Mouse (Mus musculus): ENCODE data around the gene Gm3952. TPM values are rescaled to one million over a fixed set of nuclear protein-coding genes. Genes with fewer than 3 reads are reported as not detected.

Gm3952 gene
- total RNA-seq (2014; rRNA removed) (not detected in 2 replicates), polyA plus RNA-seq (2015; fragmentation: Nextera tagmentation; extraction: Ambion mirVana) (not detected in 2 replicates)

DNA sequence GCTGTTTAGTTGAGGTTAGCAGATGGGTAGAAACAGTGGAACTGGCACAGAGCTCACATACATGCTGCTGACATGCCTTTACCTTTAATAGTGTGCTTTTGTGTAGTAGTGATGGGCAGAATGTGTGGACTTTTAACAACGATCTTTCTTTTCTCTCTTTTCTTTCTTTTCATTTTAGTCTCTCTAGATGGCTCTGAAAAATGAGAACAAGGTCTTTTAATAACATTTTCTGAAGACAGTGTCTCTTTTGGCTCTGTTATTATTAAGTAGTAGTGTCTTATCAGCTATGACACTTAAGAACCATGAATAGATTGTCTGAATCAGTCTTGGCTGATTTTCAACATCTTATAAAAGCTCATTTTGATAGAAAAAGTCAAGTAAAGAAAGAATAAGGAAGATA lies at the start of gene Gm3952:
Gm3952 (minus strand) TSS at position 101 of the 400 bp plus-strand sequence.
- DNase-seq (ENCODE audit: low spot score), result no peak
- Histone ChIP-seq H3K4me1 (ENCODE audit: insufficient read depth, low read length) (no peaks in the 10 kb centered on the region), H3K4me3 (ENCODE audit: low read depth, low read length) (no peak within 1 kb of the TSS), H3K36me3 (ENCODE audit: insufficient read depth, low read length) (no peaks in the 10 kb centered on the region), H3K9me3 (ENCODE audit: low read length) (no peaks in the 10 kb centered on the region), H3K27me3 (ENCODE audit: insufficient read depth, low read length) (no peaks in the 10 kb centered on the region), H3K4me2 (ENCODE audit: low read depth, low read length, poor library complexity, severe bottlenecking) (no peak within 1 kb of the TSS), H3K27ac (ENCODE audit: low read depth, low read length) (no peak within 1 kb of the TSS), H3K9ac (replicated peaks; ENCODE audit: low read length, poor library complexity, severe bottlenecking) (no peak within 1 kb of the TSS)
- ATAC-seq (ENCODE audit: low FRiP score), result no peak
- WGBS, result 82% methylated on average over 1 of the region's 1 CpGs
- no peak for TF ChIP-seq CTCF (IDR thresholded peaks at IDR 0.05)

GRCm38 (mm10) chr8:128843749-128844148 lies 45.3 kb upstream of the Gm3952 start:
- Histone ChIP-seq H3K27me3 (ENCODE audit: insufficient read depth, low read length) (no peaks in the 10 kb centered on the region), H3K36me3 (ENCODE audit: insufficient read depth, low read length) (no peaks in the 10 kb centered on the region), H3K27ac (ENCODE audit: low read depth, low read length) (no peak overlapping the region), H3K9ac (replicated peaks; ENCODE audit: low read length, poor library complexity, severe bottlenecking) (no peak overlapping the region), H3K9me3 (ENCODE audit: low read length) (no peaks in the 10 kb centered on the region), H3K4me2 (ENCODE audit: low read depth, low read length, poor library complexity, severe bottlenecking) (no peak overlapping the region), H3K4me3 (ENCODE audit: low read depth, low read length) (no peak overlapping the region), H3K4me1 (ENCODE audit: insufficient read depth, low read length) (no peaks in the 10 kb centered on the region)
- no peak for ATAC-seq (ENCODE audit: low FRiP score)
- no peak for TF ChIP-seq CTCF (IDR thresholded peaks at IDR 0.05)
- WGBS, result 69% methylated on average over 5 of the region's 5 CpGs
- no peak for DNase-seq (ENCODE audit: low spot score)

DNA sequence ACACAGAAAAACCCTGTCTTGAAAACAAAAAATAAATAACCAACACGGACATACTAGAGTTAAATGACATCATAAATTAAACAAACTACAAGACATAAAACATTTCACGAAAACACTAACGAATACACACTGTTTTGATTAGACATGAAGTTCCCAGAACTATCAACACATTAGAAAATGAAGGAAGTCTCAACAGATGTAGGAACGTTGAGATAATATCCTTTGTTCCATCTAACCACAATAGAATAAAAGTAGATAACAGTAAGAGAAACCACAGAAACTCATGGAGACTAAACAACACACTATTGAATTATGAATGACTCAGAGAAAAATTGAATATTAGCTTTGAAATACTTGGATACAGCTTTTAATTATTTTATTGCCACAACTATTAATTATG lies 14.0 kb upstream of the Gm3952 start:
- 86% methylated on average over 4 of the region's 4 CpGs for WGBS
- TF ChIP-seq CTCF (IDR thresholded peaks at IDR 0.05), result no peak

DNA sequence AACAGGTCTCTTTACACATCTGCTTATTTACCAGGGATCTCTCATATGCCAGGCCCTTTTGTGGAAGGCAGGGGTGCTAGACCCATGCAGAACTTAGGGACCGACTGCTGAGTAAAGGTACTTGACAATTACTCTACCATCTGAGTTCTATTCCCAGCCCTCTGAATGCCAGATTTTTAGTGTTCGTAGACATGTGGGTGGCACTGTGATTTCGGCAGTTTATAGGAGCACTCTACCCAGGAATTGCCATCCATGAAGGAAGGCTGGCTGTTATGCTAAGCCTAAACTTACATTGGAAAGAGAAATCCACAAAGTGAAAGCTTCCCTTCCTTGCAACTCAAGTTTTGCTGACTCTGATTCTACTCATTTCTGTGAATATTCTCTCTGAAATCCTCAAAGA lies 62.8 kb downstream of the Gm3952 start:
- Histone ChIP-seq H3K27me3 (ENCODE audit: insufficient read depth, low read length) (no peaks in the 10 kb centered on the region), H3K4me1 (ENCODE audit: insufficient read depth, low read length) (no peaks in the 10 kb centered on the region), H3K27ac (ENCODE audit: low read depth, low read length) (no peak overlapping the region), H3K4me2 (ENCODE audit: low read depth, low read length, poor library complexity, severe bottlenecking) (no peak overlapping the region), H3K9me3 (ENCODE audit: low read length) (no peaks in the 10 kb centered on the region), H3K4me3 (ENCODE audit: low read depth, low read length) (no peak overlapping the region), H3K36me3 (ENCODE audit: insufficient read depth, low read length) (peaks cover 12% of the 10 kb centered on the region; the same call in 1 of the 2 replicates), H3K9ac (replicated peaks; ENCODE audit: low read length, poor library complexity, severe bottlenecking) (no peak overlapping the region)
- 96% methylated on average over 3 of the region's 3 CpGs for WGBS
- no peak for ATAC-seq (ENCODE audit: low FRiP score)
- no peak for TF ChIP-seq CTCF (IDR thresholded peaks at IDR 0.05)
- DNase-seq (ENCODE audit: low spot score), result no peak

More for the DNA sequence above, 14.0 kb upstream of the Gm3952 start:
- H3K4me3 ChIP-seq (ENCODE audit: low read depth, low read length), result no peak overlapping the region
- H3K36me3 ChIP-seq (ENCODE audit: insufficient read depth, low read length), result no peaks in the 10 kb centered on the region
- H3K27ac ChIP-seq (ENCODE audit: low read depth, low read length), result no peak overlapping the region
- no peaks in the 10 kb centered on the region for H3K9me3 ChIP-seq (ENCODE audit: low read length)
- ATAC-seq (ENCODE audit: low FRiP score), result no peak
- DNase-seq (ENCODE audit: low spot score), result no peak
- no peaks in the 10 kb centered on the region for H3K27me3 ChIP-seq (ENCODE audit: insufficient read depth, low read length)
- H3K4me2 ChIP-seq (ENCODE audit: low read depth, low read length, poor library complexity, severe bottlenecking), result no peak overlapping the region
- H3K9ac ChIP-seq (replicated peaks; ENCODE audit: low read length, poor library complexity, severe bottlenecking), result no peak overlapping the region
- H3K4me1 ChIP-seq (ENCODE audit: insufficient read depth, low read length), result no peaks in the 10 kb centered on the region

GRCm38 (mm10) chr8:128734118-128734517 lies 64.4 kb downstream of the Gm3952 start:
- DNase-seq (ENCODE audit: low spot score) (no peak), ATAC-seq (ENCODE audit: low FRiP score) (no peak)
- peaks cover 14% of the 10 kb centered on the region; the same call in 1 of the 2 replicates for H3K36me3 ChIP-seq (ENCODE audit: insufficient read depth, low read length)
- no peak overlapping the region for H3K4me3 ChIP-seq (ENCODE audit: low read depth, low read length)
- no peaks in the 10 kb centered on the region for H3K4me1 ChIP-seq (ENCODE audit: insufficient read depth, low read length)
- no peaks in the 10 kb centered on the region for H3K27me3 ChIP-seq (ENCODE audit: insufficient read depth, low read length)
- no peaks in the 10 kb centered on the region for H3K9me3 ChIP-seq (ENCODE audit: low read length)
- no peak overlapping the region for H3K4me2 ChIP-seq (ENCODE audit: low read depth, low read length, poor library complexity, severe bottlenecking)
- TF ChIP-seq CTCF (IDR thresholded peaks at IDR 0.05), result no peak
- no peak overlapping the region for H3K9ac ChIP-seq (replicated peaks; ENCODE audit: low read length, poor library complexity, severe bottlenecking)
- no peak overlapping the region for H3K27ac ChIP-seq (ENCODE audit: low read depth, low read length)
- 94% methylated on average over 3 of the region's 3 CpGs for WGBS

GRCm38 (mm10) chr8:128732254-128732653 lies 66.2 kb downstream of the Gm3952 start:
- Histone ChIP-seq H3K9ac (replicated peaks; ENCODE audit: low read length, poor library complexity, severe bottlenecking) (no peak overlapping the region), H3K9me3 (ENCODE audit: low read length) (no peaks in the 10 kb centered on the region), H3K36me3 (ENCODE audit: insufficient read depth, low read length) (peaks cover 17% of the 10 kb centered on the region; the same call in 1 of the 2 replicates), H3K27ac (ENCODE audit: low read depth, low read length) (no peak overlapping the region), H3K4me2 (ENCODE audit: low read depth, low read length, poor library complexity, severe bottlenecking) (no peak overlapping the region), H3K27me3 (ENCODE audit: insufficient read depth, low read length) (no peaks in the 10 kb centered on the region), H3K4me1 (ENCODE audit: insufficient read depth, low read length) (no peaks in the 10 kb centered on the region), H3K4me3 (ENCODE audit: low read depth, low read length) (no peak overlapping the region)
- 7% methylated on average over 2 of the region's 2 CpGs for WGBS
- DNase-seq (ENCODE audit: low spot score) (peak; percentile 26), ATAC-seq (ENCODE audit: low FRiP score) (no peak; the same call in 1 of the 2 replicates)
- TF ChIP-seq CTCF (IDR thresholded peaks at IDR 0.05), result no peak
